Mouse (Mus musculus): Measurements from ENCODE around the gene Dennd2d. TPM values are rescaled to one million over a fixed set of nuclear protein-coding genes. Genes with fewer than 3 reads are reported as not detected.

Dennd2d gene
- total RNA-seq, 2 experiments from 2014 or later: 0.70 to 0.89 TPM

DNA sequence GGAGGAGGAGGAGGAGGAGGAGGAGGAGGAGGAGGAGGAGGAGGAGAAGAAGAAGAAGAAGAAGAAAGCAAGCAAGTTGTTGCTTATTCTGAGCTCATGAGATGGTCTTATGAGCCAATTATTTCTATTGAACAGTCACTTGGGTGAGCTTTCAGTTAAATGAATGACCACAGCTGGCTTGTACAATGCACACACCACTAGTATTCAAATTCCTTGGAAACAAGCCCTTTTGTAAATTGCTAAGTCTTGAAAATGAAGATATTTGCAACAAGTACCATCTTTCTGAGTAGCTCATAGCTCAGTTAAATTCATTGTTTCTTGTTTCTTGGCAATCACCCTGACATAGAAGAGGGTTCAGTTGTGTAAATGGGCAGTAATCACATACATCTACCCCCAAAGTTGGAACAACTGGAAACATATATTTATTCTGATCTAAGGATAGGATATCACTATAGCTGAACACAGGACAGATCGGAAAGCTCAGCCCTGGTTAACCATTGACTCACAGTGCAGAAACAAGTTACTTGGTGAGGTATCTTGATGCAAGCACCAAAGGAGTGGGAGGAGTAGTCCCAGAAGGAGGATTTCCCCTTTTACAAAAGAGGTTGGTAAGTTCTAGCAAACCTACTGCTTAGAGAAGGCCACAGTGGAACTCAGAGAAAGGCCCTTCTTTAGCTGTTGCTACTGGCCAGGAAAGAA is 13.3 kb downstream of the Dennd2d start:
- intact Hi-C loops (cut with DNase I): no loop called here
- no peak for DNase-seq (ENCODE audit: low spot score)

DNA sequence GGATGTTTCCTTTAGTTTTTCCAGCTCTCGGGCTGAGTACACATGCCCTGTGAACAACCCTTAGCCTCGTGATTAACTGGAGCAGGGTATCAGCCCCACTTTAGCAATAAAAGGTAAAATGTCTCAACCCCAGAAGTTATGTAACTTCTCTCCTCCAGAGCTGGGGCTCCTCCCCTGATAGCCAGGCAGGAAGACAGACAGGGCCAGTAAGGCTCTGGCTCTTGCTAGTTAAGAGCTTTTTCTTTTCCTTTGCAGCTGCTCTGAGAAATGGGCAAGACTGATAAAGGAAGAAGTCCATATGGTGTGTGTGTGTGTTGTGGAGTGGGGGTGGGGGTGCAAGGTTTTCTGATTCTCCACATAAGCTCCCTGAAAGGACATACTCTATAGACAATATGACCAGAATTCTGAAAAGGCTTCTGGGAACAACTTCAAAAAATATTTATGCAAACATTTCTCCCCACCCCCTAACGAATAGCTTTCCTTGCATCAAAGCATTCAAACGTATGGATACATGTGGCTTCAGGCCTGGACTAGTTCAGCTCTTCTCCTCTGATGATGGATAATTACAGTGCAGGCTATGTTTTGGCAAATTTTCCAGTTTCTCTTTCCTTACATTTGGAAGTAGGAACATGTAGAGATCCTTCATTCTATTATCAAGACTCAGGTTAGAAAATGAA is 14.0 kb downstream of the Dennd2d start:
- intact Hi-C loops (cut with DNase I): no loop called here

DNA sequence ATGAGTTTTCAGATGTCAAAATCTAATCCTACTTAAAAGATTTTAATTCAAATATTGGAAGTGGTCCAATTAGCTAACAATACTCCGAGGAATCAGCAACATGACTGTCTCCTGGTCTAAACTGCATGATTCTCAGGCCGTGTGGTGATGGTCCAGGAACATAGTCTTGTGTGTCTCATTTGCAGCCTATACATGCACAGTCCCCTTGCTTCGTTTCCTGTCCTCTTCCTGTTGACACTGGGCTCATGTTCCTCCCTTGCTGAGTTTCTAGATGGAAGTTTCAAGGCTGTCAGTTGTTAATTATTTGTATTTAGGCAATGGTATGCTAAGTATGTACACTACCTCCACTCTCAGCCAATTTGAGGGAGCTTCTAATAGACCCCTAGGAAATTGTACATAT is 14.8 kb downstream of the Dennd2d start:
- intact Hi-C loops (cut with DNase I): no loop called here
- DNase-seq (ENCODE audit: low spot score): no peak

More for the DNA sequence above, 14.0 kb downstream of the Dennd2d start:
- DNase-seq (ENCODE audit: low spot score): no peak

DNA sequence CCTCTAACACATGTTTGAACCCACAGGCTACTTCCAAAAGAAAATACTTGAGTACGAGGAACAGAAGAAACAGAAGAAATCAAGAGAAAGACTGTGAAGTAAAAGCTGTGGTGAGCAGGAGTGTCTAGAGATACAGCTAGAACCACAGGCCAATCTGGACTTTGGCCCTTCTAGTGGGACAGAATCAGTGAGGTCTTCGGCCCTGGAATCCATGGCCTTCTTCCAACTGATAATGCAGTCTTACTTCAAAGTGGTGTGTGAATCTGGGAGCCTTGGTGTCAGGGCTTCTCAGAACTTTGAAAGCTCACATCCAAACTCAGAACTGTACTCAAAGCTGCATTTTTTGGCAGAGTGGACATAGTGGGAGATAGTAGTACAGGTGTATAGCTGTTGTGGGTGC is 18.3 kb downstream of the Dennd2d start:
- no peak for DNase-seq (ENCODE audit: low spot score)
- intact Hi-C loops (cut with DNase I): no loop called here

DNA sequence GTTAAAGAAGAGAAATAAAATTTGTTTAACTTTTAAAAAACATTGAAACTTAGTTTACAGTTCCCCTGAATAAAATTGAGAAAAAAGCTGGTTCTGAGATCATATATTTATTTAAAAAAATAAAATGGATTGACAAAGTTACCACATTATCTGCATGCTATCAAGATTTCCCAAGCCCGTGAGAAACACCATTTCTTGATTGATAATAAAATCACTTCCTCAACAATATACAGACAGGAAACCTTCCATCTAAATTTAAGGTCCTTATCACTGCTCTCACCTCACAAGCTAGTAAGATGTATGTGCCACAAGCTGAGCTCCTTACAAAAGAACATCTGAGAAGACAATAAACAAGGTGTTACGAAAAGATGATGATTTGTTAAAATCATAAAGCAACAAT is 20.7 kb downstream of the Dennd2d start:
- intact Hi-C loops (cut with DNase I): no loop called here
- DNase-seq (ENCODE audit: low spot score): no peak

DNA sequence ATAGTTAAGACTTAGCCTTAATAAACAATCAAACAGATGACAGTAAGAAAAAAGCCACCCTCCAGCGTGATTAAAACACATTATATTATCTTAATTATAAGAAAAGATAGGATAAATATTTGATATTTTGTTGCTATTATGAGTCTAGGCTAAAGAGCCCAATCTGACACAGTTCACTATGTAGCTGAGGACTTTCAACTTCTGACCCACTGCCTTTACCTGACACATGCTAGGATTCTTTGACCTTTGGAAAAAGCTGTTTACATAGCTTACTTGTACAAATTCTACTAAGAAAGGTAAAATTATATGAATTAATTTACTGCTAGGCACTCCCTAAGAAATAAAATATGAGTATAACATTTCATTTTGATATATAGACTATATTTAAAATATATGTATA is 28.5 kb downstream of the Dennd2d start:
- DNase-seq (ENCODE audit: low spot score): no peak
- intact Hi-C loops (cut with DNase I): no loop called here

DNA sequence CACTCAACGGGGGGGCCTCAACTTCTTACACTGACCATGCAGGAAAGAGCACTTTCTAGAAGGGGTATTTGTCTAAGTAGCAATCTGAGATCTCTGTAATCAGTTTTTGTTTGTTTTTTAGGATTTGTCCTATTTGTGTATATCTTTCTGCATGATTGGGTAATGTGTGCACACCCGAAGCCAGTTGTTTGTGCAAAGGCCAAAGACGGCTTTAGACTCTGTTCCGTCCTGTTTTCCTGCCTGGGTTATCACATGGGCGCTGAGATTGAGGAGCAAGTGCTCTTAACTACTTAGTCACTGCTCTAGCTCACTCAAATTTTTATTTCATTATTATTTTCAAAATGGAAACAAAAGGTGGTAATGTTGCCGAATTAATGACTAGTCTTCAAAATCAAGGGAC is 32.8 kb downstream of the Dennd2d start:
- intact Hi-C loops (cut with DNase I): no loop called here
- no peak for DNase-seq (ENCODE audit: low spot score)

DNA sequence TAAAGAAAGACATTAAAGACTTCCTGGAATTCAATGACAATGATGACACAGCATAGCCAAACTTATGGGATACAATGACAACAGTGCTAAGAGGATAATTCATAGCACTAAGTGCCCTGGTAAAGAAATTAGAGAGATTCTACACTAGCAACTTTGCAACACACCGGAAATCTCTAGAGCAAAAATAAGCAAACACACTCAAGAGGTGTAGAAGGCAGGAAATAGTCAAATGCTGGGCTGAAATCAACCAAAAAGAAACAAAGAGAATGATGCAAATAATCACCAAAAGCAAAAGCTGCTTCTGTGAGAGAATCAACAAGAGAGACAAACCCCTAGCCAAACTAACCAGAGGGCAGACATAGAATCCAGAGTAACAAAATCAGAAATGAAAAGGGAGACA is 40.5 kb downstream of the Dennd2d start:
- intact Hi-C loops (cut with DNase I): no loop called here
- no peak for DNase-seq (ENCODE audit: low spot score)

DNA sequence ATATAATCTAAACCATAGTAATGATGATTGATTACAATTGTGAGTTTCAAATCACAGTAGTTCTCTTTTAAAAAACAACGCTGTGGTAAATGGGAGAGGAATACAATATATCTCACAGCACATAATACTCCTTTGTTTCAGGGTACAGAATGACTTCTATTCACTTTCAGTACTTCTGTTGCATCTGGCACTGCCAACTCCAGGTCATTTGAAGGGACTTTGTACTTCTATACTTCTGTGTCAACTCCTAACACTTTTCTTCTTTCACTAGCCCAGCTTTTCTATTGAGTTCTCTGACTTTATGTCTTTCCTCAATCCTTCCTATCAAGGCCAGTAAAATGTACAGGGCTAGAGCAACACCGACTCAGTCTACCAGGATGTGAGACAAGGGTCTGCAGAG is 44.2 kb downstream of the Dennd2d start:
- no peak for DNase-seq (ENCODE audit: low spot score)
- intact Hi-C loops (cut with DNase I): no loop called here

DNA sequence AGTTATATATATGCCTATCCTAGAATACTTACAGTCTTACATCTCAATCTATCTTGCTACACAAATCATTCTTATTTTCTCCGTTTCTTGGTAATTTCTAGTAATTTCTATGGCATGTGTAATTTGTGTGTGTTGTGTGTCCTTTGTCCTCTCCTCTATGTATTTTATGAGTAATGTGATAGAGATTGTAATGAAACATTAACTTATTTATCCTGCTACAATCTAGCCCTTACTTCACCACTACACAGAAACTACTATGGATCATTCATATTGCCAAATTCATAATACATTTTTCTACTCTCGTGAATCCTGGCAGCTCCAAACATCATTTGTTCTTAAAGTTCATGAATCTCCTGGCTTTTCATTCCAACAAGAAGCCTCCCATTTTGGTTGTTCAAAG is 45.8 kb downstream of the Dennd2d start:
- no peak for DNase-seq (ENCODE audit: low spot score)
- intact Hi-C loops (cut with DNase I): no loop called here

DNA sequence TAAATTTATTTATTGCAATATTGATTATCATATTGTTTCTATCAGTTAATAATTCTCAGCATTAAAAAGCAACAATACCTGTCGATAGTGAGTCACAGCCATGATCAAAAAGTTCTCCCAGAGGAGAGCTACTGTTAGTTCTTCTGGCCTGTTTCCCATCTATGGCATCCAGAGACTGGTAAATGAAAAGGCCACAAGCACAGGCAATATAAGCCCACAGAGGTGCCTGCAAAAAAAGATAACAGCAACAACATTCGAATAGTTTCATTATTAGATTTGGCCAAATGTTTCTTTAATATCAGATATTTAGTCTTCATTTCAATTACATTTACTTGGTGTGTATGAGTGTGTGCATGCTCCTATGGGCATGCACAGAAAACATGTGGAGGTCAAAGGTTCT is 51.1 kb downstream of the Dennd2d start:
- no peak for DNase-seq (ENCODE audit: low spot score)
- intact Hi-C loops (cut with DNase I): no loop called here

DNA sequence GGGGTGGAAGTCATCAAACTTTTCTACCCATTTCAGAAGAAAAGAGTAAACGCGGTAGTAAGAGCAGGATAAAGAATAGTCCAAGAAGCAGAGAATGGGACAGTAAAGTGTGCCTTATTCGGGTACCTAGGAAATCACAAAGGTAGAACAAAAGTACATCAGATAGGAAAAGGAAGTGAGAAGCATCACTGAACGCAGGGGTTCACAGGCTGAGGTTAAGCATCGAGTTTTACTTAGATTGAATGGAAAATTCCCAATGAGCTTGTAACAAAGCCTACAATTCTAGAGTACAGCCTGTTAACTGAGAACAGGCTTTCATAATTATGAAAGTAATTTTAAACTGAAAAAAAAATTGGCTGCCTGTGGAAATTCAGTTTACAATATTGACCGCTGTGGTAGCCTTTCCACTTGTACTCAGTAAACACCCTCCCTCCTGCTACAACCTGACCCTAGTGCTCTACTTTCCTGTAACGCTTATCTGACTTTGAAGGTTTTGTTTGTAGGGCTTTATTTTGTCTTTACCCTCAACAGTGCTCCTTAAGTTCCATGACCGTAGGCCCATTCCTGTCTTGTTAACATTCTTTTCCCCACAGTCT is 62.6 kb downstream of the Dennd2d start:
- intact Hi-C loops (cut with DNase I): loop anchor here (5.0 to 10.0 kb wide), 2 partner anchors 177 to 580 kb away; partner anchors contain the start of gene Atp5f1
- no peak for DNase-seq (ENCODE audit: low spot score)

DNA sequence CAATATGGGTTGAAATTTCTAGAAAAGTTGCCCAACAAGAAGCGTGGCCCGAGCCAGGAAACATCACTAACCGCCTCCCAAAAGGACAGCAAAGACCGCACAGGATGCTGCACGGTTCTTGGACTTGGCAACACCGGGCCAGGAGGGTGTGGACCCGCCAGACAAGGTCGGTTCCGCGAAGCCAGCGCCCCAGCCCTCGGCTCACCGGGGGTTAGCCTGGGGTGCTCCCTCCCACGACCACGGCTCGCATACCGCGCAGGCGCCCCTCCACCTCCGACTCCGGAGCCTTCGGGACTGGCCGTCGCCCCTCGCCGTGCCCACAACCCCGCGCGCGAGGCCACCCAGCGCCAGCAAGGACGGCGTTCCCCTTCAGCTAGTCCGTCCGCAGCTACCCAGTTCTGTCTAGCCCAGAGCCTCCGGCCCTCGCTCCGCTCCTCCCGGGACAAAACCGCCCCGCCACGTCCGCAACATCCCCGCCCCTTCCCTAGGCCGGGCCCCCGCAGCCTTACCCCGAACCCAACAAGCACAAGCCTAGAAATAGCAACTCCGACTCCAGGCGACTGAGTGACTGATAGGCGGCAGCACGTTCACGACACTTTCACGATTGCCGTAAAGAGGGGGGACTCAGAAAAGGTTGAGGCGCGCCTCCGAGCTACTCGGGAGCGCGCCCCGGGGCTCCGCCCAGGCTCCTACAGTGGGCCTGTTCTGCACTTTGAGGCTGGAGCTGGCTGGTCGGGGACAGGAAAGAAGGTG is 65.1 kb downstream of the Dennd2d start, which contains the start of the genes Dram2 and Cept1:
Gene Dram2 (plus strand): TSS at position 628 of the 753 bp plus-strand sequence.
Gene Cept1 (minus strand): TSS at position 632 of the 753 bp plus-strand sequence.
- intact Hi-C loops (cut with DNase I): loop anchor here (5.0 to 10.0 kb wide), 2 partner anchors 175 to 583 kb away; partner anchors contain the start of gene Atp5f1
- DNase-seq (ENCODE audit: low spot score): peak; percentile 87

DNA sequence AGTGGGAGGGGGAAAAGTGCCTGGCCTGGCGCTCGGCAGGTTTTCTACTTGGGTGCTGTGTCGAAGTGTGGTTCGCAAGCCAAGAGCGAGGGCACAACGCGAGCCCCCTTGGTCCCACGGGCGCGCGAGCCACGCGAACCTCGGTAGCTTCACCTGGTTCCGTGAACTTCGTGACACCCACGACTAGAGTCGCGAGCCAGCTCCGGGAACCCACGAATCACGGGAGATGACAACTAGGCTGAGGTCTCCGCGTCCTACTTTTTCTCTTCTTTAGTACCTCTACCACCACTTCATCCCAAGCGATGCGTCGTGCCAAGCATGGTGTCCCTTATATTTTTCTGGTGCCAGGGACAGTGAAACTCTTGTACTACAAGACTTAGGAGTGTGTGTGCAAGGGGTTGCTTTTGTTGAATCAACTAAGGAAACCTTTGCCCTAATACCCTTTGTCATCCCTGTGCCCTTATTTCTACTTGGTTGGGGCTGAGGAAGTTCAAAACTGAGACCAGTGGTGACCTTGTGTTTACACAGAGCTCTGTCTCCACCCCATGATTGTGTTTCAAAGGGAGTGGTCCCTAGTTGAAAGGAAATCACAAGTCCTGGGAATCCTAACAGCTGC is 65.8 kb downstream of the Dennd2d start:
- peak; percentile 31 for DNase-seq (ENCODE audit: low spot score)
- intact Hi-C loops (cut with DNase I): loop anchor here (5.0 to 10.0 kb wide), 2 partner anchors 174 to 583 kb away; partner anchors contain the start of gene Atp5f1

DNA sequence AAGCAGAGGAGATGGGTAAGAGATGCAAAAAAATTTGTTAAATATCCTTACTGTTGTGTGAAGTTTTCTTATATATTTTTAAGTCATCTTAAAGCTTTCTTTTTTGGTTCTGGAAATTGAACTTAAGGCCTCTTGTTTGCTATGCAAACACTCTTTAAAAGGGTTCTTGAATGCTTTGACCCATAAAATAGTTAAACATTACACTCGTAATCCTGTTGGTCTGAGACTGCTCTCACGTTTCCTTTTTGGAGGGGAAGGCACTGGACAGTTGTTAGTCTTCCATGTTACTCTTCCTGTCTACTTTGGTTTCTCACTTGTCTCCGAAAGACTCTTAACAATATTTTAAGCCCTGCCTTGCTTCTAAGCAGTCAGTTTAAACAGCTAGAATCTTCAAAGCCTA is 66.8 kb downstream of the Dennd2d start:
- intact Hi-C loops (cut with DNase I): loop anchor here (5.0 to 10.0 kb wide), 2 partner anchors 173 to 584 kb away; partner anchors contain the start of gene Atp5f1

More for the DNA sequence above, 66.8 kb downstream of the Dennd2d start:
- no peak for DNase-seq (ENCODE audit: low spot score)

Other genes with a start within 250 kb of the Dennd2d start
- not detected for gene Chil6, start 76.2 kb upstream of the Dennd2d start, total RNA-seq (2021)
- 10 to 100 TPM; 90.5 to 94.4 TPM for gene Dram2, start 65.4 kb downstream of the Dennd2d start, total RNA-seq (2021)
- 10 to 100 TPM; 19.2 to 20.5 TPM for gene Cept1, start 65.4 kb downstream of the Dennd2d start, total RNA-seq (2021)
- gene Lrif1, start 202.6 kb downstream of the Dennd2d start, total RNA-seq (2021): 10 to 100 TPM; 11.7 to 13.6 TPM